Mouse (Mus musculus) mouse trophoblast stem cell (cell line): Measurements from ENCODE around the gene Ten1.

Experiments
- in situ Hi-C, 2 experiments: fragments of 300-500 bp; cut with MseI, MboI; formaldehyde crosslinking; loops; 2 replicates in 1 of 2; 3 replicates in 1 of 2; pipeline ENCODE4 v1.15.1; 2025

Gene Ten1

DNA sequence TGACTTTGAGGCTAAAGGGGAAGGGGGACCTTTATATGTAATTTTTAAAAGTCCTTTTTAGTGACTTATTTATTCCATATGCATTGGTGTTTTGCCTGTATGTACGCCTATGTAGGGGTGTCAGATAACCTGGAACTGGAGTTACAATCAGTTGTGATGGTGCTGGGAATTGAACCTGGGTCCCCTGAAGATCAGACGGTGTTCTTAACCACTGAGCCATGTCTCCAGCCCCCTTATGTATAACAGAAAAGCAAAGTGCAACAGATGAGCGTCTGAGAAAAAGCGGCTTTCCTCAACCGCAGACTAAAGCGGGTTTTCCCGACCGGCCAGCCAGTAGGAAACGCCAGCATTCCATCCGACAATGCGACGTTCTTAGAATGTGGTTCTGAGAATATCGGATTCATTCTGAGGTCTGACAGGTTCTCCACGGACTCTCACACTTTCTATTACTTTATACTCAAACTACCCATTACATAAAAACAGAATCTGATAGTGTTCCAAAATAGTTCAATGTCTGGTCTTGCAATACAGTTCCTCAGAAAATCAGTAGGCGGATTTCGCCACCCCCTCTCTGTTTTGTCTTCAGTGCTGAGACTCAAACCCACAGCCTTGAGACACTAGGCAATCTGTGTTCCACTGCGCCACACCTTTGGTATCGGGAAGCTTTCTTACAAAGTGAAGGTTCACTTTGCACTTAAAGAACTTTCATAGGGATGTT, 1.6 kb upstream of the Ten1 start:
- in situ Hi-C loops = no loop called here

- in situ Hi-C loops = no loop called here
Measured at GRCm38 (mm10) chr11:116197584-116197906, 1.1 kb upstream of the Ten1 start.

DNA sequence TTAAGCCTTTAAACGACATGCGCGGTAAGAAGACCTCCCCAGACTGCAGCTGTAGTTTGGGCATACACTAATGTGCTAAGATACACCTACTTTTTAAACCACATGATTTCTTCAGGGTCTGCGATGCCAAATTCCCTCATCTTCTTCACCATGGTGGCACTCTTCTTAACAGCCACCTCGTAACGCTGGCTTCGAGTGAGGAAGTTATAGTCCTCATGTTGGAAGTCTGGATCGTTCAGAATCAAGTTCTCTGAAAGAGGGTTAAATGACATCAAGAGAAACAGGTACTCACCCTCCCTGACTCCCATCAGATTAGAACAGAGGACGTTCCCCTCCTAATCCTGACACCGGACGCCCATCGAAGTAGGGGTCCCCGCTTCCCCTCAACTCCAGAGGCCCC, 523 bp upstream of the Ten1 start:
- in situ Hi-C loops = no loop called here

DNA sequence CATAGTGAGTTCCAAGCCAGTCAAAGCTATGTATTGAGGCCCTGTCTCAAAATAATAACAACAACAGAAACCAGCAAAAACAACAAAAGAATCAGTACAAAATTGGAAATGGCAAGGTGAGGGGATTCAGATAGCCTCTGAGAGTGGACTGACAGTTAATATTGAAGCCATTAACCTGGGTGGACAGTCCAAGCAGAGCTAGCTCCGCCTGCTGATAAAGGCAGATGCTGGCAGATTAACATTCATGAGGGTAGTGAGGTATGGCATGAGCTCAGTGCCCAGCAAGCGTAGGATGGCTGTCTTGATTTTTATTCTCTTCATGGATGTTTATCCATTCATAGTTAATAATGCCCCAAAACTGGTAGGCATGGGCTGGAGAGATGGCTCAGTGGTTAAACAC, 2.5 kb downstream of the Ten1 start:
- in situ Hi-C loops = no loop called here

GRCm38 (mm10) chr11:116203150-116203549, 4.5 kb downstream of the Ten1 start:
- in situ Hi-C loops = no loop called here

DNA sequence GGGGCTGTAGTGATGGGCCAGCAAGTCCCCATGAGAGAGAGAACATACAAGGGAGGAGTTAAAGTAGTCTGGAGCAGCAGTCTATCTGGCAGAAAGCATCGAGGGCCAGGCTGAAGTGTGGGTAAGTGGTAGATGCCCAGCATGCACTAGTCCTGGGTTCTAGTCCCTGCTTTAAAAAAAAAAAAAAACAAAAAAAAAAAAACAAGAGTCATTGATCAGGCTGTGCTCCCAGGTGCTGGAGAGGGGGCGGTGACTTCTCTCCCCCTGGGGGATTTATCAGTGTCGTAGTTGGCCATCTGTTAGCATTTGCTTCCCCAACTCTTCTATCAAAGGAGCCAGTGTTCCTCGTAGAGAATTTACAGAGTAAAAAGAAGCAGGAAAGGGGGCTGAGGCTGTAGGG, 8.0 kb downstream of the Ten1 start:
- in situ Hi-C loops = no loop called here

DNA sequence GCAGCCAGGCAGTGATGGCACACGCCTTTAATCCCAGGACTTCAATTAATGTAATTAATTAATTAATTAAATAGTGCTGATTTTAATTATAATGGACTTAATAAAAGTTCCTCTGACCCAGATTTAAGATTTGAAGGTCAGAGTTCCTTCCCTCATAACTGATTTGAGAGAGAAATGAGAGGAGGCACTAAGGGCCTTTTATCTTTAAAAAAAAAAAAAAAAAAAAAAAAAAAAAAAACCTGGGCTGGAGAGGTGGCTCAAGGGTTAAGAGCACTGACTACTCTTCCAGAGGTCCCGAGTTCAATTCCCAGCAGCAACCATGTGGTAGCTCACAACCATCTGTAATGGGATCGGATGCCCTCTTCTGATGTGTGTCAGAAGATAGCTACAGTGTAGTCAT, 10.0 kb downstream of the Ten1 start:
- in situ Hi-C loops = no loop called here

- in situ Hi-C loops = no loop called here
Measured at GRCm38 (mm10) chr11:116209257-116209656, 10.6 kb downstream of the Ten1 start.

DNA sequence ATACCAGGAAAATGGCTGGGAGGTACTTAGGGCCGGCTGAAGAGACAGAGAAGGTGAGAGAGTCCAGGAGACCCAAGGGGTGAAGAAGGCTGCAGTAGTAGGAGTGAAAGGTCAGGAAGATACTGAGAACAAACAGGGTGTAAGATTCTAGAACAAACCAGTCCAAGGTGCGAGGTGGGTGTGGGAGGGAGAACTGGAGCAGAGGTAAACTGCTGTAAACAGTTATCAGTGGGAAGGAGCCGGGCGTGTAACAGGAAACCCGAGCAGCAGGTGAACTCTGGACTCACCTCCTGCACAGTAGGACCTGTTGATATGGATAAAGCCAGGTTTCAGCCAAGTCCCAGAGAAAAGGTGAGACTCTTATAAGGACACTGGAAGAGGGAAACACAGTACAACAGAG, 12.0 kb downstream of the Ten1 start:
- in situ Hi-C loops = no loop called here

- in situ Hi-C loops = no loop called here
Measured at GRCm38 (mm10) chr11:116212847-116213246, 14.2 kb downstream of the Ten1 start.

DNA sequence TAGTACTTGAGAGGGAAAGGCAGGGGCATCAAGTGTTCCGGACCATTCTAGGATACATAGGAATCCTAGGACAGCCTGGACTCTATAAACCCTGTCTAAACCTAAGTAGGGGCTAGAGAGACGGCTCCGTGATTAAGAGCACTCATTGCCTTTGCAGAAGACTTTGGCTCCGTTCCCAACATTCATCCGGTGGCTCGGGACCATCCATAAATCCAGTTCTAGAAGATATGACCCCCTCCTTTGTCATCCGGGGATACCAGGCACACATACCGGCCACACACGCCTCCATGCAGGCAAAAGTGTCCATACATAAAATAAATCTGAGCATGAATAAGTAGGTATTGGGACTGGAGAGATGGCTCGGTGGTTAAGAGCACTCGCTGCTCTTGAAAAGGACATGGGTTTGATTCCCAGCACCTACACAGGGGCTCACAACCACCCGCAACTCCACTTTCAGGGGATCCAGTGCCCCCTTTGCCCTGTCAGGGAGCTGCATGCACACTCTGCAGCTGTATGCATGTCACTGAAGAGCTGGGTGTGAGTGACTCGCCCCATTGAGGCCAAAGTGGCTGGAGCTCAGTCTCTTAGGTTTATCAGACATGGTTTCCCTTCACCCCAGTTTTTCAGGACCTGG, 15.3 kb downstream of the Ten1 start:
- in situ Hi-C loops = no loop called here

GRCm38 (mm10) chr11:116215181-116215580, 16.5 kb downstream of the Ten1 start:
- in situ Hi-C loops = no loop called here

- in situ Hi-C loops = no loop called here
Measured at GRCm38 (mm10) chr11:116215991-116216390, 17.3 kb downstream of the Ten1 start.

GRCm38 (mm10) chr11:116216549-116216948, 17.9 kb downstream of the Ten1 start:
- in situ Hi-C loops = no loop called here

DNA sequence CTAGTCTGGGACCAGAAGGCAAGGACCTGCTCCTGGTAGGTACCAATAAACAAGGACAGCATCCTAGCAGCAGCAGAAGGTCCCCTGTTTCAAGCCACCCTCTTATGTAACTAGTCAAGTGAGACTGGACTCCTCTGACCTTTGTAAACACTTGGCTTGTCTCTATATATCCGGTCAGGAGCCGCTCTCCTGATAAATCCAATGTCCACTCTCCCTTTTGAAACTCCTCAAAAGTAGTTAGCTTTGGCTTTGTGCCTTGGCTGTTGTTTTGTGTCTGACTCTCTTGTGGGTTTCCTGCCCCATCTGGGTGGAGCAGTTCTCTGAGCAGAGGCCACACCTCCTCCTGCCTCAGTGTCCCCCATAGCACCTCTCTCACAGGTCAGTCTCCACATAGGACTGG, 19.6 kb downstream of the Ten1 start:
- in situ Hi-C loops = no loop called here

DNA sequence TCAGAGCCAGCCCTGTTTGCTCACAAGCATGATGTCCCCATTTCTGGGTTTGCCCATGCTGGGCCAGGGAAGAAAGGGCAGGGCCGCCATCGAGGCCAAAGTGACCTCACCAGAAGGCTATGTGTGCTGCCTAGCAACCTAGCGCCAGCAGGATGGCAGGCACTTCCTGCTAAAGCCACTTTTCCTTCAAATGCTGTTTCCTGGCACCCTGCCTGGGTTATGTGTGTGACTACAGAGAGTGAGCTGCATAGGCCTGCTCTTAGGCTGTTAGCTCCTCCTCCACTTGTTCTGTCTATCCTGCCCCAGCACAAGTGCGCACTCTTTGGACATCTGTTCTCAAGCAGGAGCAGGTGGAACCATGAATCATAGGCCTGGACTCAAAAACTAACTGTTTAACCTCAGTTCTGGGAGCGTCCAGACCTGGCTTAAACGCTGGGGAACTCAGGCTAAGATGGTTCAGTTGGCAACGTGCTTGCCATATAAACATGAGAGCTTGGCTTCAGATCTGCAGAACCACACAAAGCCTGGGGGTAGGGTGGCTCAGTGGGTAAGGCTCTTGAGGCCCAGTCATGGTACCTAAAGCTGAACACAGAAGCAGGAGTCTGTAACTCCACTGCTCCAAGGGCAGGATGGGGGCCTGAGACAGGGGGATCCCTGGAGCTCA, 20.2 kb downstream of the Ten1 start:
- in situ Hi-C loops = no loop called here

GRCm38 (mm10) chr11:116219885-116220284, 21.2 kb downstream of the Ten1 start:
- in situ Hi-C loops = loop anchor here (5.0 to 10.0 kb wide), 2 partner anchors 75 to 82 kb away; no protein-coding TSS in a partner anchor

DNA sequence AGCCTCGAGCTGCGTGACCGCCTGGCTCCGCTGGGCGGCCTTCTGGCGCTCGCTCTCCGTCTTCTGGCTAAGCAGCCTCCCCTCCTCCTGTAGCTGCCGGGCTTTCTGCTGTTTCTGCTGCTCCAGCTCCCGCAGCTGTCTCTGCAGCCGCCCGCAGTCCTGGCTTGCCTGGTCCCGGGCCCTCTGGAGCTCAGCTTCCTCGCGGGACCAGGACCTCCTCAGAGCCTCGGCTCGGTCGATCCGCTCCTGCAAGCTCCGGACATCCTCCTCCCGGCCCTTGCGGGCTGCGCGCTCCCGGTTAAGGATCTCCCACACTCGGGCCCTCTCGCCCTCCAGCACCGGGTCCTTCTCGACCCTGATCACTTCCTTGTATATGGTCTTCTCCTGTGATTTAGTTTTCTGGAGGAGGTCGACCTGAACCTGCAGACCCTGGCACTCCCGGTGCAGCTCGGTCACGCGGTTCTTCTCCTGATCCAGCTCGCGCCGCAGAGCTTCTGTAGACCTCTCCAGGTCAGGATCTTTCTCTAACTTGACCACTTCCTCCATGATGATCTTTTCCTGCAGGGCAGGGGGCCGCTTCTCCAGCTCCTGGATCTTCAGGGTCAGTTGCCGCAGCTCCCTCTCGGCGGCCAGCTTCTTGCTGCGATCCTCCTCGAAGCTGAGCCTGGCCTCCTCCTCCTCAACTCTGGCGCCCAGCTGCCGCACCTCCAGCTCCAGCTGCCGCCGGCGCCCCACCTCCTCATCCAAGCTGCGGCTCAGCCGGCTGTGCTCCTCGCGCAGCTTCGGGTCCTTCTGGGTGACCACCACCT, 23.5 kb downstream of the Ten1 start:
- in situ Hi-C loops = loop anchor here (5.0 to 10.0 kb wide), 2 partner anchors 73 to 80 kb away; no protein-coding TSS in a partner anchor

DNA sequence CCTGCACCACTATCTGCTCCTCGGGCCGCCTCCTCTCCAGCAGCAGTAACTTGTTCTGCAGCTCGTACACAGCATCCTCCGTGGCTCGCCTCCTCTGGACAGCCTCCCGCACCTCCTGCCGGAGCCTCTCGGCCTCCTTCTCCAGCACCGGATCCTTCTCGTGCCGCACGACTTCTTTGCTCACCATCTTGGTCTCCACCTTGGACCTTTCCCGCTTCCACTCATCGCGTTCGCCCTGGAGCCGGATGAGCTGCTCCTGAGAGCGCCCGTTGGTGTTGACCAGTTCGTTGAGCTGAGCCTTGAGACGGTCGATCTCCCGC, 24.0 kb downstream of the Ten1 start:
- in situ Hi-C loops = loop anchor here (5.0 to 10.0 kb wide), 2 partner anchors 72 to 80 kb away; no protein-coding TSS in a partner anchor

GRCm38 (mm10) chr11:116226414-116226813, 27.8 kb downstream of the Ten1 start:
- in situ Hi-C loops = loop anchor here in 1 of 2 experiments (10.0 kb wide), 1 partner anchor 68 kb away; no protein-coding TSS in a partner anchor

GRCm38 (mm10) chr11:116228699-116229098, 30.0 kb downstream of the Ten1 start:
- in situ Hi-C loops = loop anchor here in 1 of 2 experiments (10.0 kb wide), 1 partner anchor 66 kb away; no protein-coding TSS in a partner anchor

- in situ Hi-C loops = no loop called here
Measured at GRCm38 (mm10) chr11:116232427-116232826, 33.8 kb downstream of the Ten1 start.
